Mouse (Mus musculus) colon, adult 2 months (tissue): ENCODE data around the gene Gm4187. TPM values are rescaled to one million over a fixed set of nuclear protein-coding genes. Genes with fewer than 3 reads are reported as not detected.

ENCODE experiments used
- polyA plus RNA-seq: library from polyadenylated mRNA; depleted of rRNA; stranded (reverse); fragments of >200 nt; gene quantifications from 2 replicates; pipeline ENCODE4 v1.2.3, GENCODE M21; 2012; rRNA removed

The Gm4187 gene
- not detected in 2 replicates for polyA plus RNA-seq

DNA sequence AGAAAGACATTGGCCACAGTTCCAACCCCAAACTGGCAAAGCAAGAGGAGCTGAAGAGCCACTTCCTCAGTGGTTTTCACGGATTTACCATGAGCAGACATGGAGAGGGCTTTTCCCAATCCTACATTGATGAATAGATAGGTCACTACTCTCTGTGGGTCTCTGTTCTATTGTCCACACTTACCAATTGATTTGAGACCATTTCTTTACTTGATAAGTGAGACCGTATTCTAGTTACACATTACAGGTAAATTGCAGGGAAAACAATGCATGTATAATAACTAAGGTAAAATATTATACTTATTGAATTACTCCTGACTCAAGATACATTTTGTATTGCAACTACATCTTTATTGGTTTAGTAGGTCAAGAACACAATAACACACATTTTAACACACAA lies at the start of gene Gm4187:
Gene Gm4187 (minus strand): TSS at position 101 of the 400 bp plus-strand sequence.

DNA sequence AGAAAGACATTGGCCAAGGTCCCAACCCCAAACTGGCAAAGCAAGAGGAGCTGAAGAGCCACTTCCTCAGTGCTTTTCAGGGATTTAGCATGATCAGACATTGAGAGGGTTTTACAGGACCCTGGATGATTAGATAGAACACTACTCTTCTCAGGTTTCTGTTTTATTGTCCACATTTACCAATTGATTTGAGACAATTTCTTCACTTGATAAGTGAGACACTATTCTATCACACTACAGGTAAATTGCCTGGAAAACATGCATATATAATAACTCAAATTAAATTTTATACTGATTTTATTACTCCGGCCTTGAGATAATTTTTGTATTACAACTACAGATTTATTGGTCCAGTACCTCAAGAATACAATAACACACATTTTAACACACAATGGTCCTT lies 41.4 kb upstream of the Gm4187 start, which contains the start of gene Gm8660:
Gene Gm8660 (minus strand): TSS at position 101 of the 400 bp plus-strand sequence.

Other genes with a start within 250 kb of the Gm4187 start
- not detected in 2 replicates for gene Gm16451, start 211.5 kb downstream of the Gm4187 start, polyA plus RNA-seq
- gene Gm10666, start 195.0 kb downstream of the Gm4187 start, polyA plus RNA-seq, result not detected in 2 replicates
- gene Vmn1r142, start 165.7 kb downstream of the Gm4187 start, polyA plus RNA-seq, result not detected in 2 replicates
- not detected in 2 replicates for gene Vmn1r143, start 140.3 kb downstream of the Gm4187 start, polyA plus RNA-seq
- not detected in 2 replicates for gene Gm8653, start 128.5 kb downstream of the Gm4187 start, polyA plus RNA-seq
- not detected in 2 replicates for gene Gm8453, start 100.2 kb downstream of the Gm4187 start, polyA plus RNA-seq
- gene Gm8660, start 41.3 kb upstream of the Gm4187 start, polyA plus RNA-seq, result not detected in 2 replicates
- not detected in 2 replicates for gene Vmn1r148, start 83.9 kb upstream of the Gm4187 start, polyA plus RNA-seq
- not detected in 2 replicates for gene Vmn1r149, start 108.5 kb upstream of the Gm4187 start, polyA plus RNA-seq
- not detected in 2 replicates for gene Gm10665, start 134.4 kb upstream of the Gm4187 start, polyA plus RNA-seq
- not detected in 2 replicates for gene Vmn1r151, start 170.0 kb upstream of the Gm4187 start, polyA plus RNA-seq
- not detected in 2 replicates for gene Vmn1r152, start 193.2 kb upstream of the Gm4187 start, polyA plus RNA-seq
- gene Gm8677, start 205.2 kb upstream of the Gm4187 start, polyA plus RNA-seq, result not detected in 2 replicates
- not detected in 2 replicates for gene Gm4201, start 235.6 kb upstream of the Gm4187 start, polyA plus RNA-seq